Mouse (Mus musculus) kidney, adult 2 months (tissue): Measurements from ENCODE around the gene Wfdc1.

Experiments used
- CTCF ChIP-seq: fragments of 200-500 bp; conservative IDR thresholded peaks from 2 replicates; pipeline ENCODE4 v1.5.1; 2011; ENCODE audit warnings: low read depth, mild to moderate bottlenecking, control low read depth, low read length, moderate library complexity, mixed read lengths; ENCODE audit not compliant: insufficient read depth, insufficient read length
- POLR2A ChIP-seq: fragments of 200-500 bp; IDR thresholded peaks from one replicate; pipeline ENCODE4 v1.6.1; 2011; ENCODE audit warnings: low read depth, low read length, control low read depth

DNA sequence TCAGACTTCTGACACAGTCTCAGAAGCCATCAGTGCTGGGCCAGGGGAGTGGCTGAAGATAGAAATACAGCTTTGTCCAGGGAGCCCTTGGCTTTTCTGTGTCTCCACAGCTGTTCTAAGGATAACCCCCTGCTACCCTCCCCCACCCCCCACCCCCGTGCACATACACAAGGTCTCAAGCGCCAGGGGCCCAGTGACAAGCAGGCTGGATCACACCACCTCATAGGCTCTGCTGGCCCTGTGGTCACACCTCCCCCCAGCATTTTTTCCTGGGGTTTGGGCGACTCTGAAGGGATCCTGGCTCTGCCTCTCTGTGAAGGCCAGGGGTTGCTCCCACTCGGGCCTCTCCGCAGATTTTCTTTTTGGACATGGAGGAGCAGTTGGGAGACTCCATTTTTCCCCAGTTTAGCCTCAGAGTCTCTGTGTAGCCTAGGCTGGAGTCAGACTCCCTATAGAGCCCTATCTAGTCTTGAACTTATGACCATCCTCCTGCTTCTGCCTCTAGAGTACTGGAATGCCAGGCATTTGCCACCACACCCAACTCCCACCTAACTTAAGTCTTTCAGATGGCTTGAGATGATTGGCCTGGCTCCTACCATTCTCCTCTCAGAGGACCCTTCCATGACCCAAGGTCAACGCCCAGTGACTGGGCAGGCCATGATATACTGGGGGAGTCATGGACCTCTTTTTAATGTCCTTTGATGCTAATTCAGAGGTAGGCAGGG lies 45.9 kb upstream of the Wfdc1 start:
- TF ChIP-seq POLR2A = no peak
- TF ChIP-seq CTCF = no peak
